Mouse (Mus musculus) olfactory bulb, adult 2 months (tissue): Measurements from ENCODE around the gene Lrp5.

Experiments used
- CTCF ChIP-seq: fragments of 200-500 bp; IDR thresholded peaks from 2 replicates; pipeline ENCODE4 v1.5.1; 2012; ENCODE audit warnings: low read depth, mild to moderate bottlenecking, low read length, moderate library complexity; ENCODE audit not compliant: insufficient read depth
- POLR2A ChIP-seq: fragments of 200-500 bp; IDR thresholded peaks from 2 replicates; pipeline ENCODE4 v1.6.1; 2012; ENCODE audit warnings: mild to moderate bottlenecking, low read depth, low read length, moderate library complexity; ENCODE audit not compliant: insufficient read depth

- TF ChIP-seq POLR2A: no peak
- TF ChIP-seq CTCF: no peak
These were observed 28.4 kb downstream of the Lrp5 start for GRCm38 (mm10) chr19:3657947-3658346.
